Mouse (Mus musculus) layer of hippocampus, postnatal 25 days (tissue): ENCODE results near the gene Znhit2. TPM values are rescaled to one million over a fixed set of nuclear protein-coding genes. Genes with fewer than 3 reads are reported as not detected.
A peak's percentile ranks its signal among the peaks of the same experiment; 100 is the strongest.

Experiments
- DNase-seq, 2 experiments: peaks; one replicate each; pipeline ENCODE4 v3.0.0; 2022; ENCODE audit warnings: mixed read lengths in 2 of 2, low spot score in 1 of 2; ENCODE audit errors: extremely low spot score in 1 of 2
- total RNA-seq, 2 experiments: library from RNA; stranded (reverse); gene quantifications; 2 replicates each; pipeline ENCODE4 v1.2.3; 2021

Gene Znhit2
- total RNA-seq, 2 experiments from 2014 or later, result 38.0 to 41.5 TPM

- peak; percentile 79 to 85 for DNase-seq
These were observed 14.5 kb upstream of the Znhit2 start, which contains the start of gene Syvn1 for GRCm38 (mm10) chr19:6046294-6047153. Gene Syvn1 (plus strand): TSS chr19:6046576.

- no peak for DNase-seq
These were observed 13.7 kb upstream of the Znhit2 start for GRCm38 (mm10) chr19:6047154-6047898.

DNA sequence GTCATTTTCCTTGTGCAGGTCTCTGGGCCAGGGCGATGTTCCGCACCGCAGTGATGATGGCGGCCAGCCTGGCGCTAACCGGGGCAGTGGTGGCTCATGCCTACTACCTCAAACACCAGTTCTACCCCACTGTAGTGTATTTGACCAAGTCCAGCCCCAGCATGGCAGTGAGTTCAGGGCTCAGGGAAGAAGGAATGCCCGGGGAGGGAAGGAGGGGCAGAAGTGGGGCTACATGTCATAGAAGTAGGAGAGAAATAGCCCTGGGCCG, 13.2 kb upstream of the Znhit2 start:
- no peak for DNase-seq

DNA sequence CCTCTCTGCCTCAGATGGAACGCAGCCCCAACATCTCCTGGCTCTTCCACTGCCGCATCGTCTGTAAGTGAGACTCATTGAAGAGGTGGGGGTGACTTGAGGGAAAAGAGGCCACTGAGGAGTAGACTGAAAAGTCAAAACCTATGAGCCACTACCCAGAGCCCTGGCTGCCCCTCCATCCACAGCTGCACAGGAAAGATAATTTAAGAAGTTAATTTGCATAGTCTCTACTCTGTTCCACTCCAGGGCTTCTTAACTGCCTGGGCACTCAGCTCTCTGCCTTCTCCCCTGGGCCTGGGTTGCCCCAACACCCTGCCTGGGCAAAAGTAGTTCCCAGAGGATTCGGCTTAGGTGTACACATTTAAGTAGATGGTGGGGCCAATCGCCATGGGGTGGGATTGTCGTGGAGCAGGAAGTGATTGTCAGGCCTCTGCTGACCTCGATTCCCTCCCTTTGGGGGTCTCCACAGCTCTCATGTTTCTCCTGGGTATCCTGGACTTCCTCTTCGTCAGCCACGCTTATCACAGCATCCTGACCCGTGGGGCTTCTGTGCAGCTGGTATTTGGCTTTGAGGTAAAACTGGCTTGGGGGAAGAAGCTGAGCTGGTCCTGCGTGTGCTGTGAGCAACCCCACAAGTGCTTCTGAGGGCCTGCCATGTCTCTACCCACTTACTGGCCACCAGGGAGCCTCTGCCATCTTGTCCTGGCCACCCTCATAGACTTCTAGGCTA, 12.1 kb upstream of the Znhit2 start:
- DNase-seq, result no peak

- DNase-seq, result no peak
These were observed 8.5 kb upstream of the Znhit2 start for GRCm38 (mm10) chr19:6052516-6052915.

DNA sequence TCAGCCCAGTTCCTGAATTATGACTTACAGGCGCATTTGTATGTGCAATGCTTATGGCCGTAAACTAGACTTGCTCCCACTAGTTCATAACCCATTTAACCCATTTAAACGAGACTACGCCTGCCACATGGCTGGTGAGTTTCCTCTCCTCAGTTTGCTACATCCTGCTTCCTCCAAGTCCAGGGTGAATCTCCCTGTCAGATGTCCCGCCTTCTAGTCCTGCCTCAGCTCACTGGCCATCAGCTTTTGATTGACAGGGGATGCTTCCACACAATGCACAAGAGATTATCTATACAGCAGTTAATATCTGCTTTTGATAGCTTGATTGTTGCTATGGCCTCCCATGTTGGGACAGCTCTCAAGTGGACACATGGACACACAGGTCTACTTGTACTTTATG, 6.7 kb upstream of the Znhit2 start:
- DNase-seq, result no peak

- DNase-seq, result no peak
These were observed 4.3 kb upstream of the Znhit2 start for GRCm38 (mm10) chr19:6056696-6057095.

- peak; percentile 98 for DNase-seq
These were observed 3.5 kb upstream of the Znhit2 start, which contains the start of the genes Mrpl49 and Fau for GRCm38 (mm10) chr19:6057313-6058096. Gene Mrpl49 (minus strand): TSS chr19:6057785. Gene Fau (plus strand): TSS chr19:6057844.

- no peak for DNase-seq
These were observed 2.5 kb upstream of the Znhit2 start for GRCm38 (mm10) chr19:6058513-6058912.

DNA sequence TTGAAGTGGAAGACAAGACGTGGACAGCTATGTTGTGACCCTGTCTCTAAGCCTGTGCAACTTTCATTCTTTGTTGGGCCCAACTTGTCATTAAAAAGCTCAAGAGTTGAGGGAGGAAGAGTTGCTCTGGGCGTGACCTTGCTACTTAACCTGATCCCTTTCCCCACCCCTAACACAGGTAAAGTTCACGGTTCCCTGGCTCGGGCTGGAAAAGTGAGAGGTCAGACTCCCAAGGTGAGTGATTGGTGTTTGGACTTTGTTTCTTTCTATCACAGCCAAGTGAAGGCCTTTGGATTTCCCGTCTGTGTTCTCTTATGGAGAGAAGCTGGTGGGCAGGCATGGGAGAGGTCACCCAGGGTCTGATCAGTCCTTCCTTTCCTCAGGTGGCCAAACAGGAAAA, 2.0 kb upstream of the Znhit2 start:
- no peak for DNase-seq

- no peak for DNase-seq
These were observed 780 bp downstream of the Znhit2 start for GRCm38 (mm10) chr19:6061641-6062302.

GRCm38 (mm10) chr19:6062418-6062817, 1.4 kb downstream of the Znhit2 start:
- no peak for DNase-seq

GRCm38 (mm10) chr19:6063081-6063480, 2.1 kb downstream of the Znhit2 start:
- DNase-seq, result no peak

DNA sequence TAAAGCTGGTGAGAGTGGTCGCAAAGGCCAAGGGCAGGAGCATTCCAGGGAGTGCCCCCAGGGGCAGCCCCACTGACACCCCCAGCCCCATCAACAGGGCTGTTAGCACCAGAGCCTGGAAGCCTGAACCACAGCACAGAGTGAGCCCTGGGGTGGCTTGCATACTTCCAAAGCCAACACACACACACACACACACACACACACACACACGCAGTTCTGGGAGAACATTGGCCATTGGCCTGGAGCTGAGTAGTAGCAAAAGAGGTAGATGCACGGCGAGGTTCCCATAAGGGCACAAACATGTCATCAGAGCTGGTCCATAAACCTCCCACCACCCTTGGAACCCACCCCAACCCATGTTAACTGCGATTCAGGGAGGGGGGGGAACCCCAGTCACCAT, 5.6 kb downstream of the Znhit2 start:
- DNase-seq, result no peak

GRCm38 (mm10) chr19:6067011-6067723, 6.2 kb downstream of the Znhit2 start:
- DNase-seq, result peak; percentile 73 to 85

DNA sequence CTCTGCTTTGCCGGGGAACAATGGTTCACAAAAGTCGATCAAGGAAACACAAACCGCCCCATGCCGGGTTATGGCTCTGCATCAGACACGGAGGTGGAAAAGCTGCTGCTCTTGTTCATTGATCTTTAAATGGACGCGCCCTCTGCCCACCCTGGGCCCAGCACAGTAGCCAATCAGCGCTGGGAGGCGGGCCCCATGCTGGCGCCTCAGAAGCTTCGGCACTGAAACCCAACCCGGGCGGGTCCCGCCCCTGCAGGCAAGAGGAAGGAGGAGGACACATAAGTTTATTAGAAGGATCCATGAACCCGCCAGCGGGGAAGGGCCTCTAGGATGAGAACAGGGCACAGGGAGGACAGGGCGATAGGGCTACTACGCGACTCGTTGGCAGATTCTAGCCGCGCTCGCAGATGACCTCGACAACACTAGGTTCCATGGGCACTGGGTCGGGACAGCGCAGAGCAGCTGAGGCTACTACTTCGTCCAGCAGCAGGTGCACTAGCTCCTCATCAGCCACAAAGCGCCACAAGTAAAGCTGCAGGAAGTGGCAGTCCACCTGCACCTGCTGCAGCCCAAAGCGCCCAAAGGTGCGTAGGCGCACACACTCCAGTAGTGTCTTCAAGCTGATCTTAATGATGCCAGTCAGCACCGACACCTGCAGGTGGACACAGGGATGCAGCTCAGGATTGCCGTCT, 6.9 kb downstream of the Znhit2 start, which contains the start of gene Tm7sf2:
TSS of gene Tm7sf2 (minus strand) at position 650 of the 692 bp plus-strand sequence.
- DNase-seq, result peak; percentile 70 to 73

- no peak for DNase-seq
These were observed 8.0 kb downstream of the Znhit2 start for GRCm38 (mm10) chr19:6068951-6069350.

DNA sequence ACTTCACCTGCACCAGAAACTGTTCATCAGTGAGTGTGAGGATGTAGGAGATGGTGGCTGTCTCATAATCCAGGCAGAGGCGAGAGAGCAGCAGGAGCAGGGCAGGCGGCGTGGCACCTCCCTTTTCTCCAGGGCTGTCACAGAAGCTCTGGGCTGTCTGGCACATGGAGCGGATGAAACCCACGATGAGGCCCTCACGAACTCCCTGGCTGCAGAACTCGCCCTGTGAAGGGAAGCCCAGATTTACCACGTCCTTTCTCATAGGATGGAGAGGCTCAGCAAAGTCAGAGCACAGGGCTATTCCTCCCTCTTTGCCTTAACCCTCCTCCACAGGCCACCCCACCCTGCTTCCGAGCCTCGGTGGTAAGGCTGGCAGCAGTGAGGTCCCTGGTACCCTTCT, 8.9 kb downstream of the Znhit2 start:
- no peak for DNase-seq
